Comparison of ENCODE assay signal across 8 mouse cellular contexts in the genomic region with DNA sequence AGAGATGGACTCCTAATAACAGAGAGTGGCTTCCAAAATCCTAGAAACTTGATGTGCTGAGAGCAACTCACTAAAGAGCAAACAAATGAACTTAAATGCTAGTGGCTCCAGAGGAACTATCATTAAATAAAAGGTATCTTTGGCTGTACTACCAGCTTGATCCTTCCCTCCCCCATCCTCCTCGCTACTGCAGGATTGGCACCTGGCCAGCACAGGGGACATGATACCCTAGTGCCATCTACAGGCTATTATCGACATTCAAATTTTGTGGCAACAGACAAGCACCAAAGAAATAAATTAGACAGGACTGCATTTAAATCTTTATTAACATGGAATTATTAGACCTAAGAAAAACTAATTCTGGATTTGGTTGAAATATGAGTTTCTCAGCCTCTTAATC. TPM values are rescaled to one million over a fixed set of nuclear protein-coding genes. Genes with fewer than 3 reads are reported as not detected.
DNase-seq lines count a peak whose midpoint lies in the region; ATAC-seq lines count a peak whose summit lies in the region.

No protein-coding gene starts in this region.

- no peaks in the 10 kb centered on the region for H3K27me3 ChIP-seq in intestine, embryonic 14.5 days (replicated peaks; ENCODE audit: control insufficient read depth, insufficient read depth, low read length)
- H3K27me3 ChIP-seq in intestine, embryonic 16.5 days (replicated peaks; ENCODE audit: control insufficient read depth, insufficient read depth, low read length), result no peaks in the 10 kb centered on the region
- H3K27me3 ChIP-seq in hindbrain, embryonic 15.5 days, result no peaks in the 10 kb centered on the region

- no peaks in the 10 kb centered on the region for H3K36me3 ChIP-seq in intestine, embryonic 14.5 days (ENCODE audit: control insufficient read depth, insufficient read depth, low read length)
- no peaks in the 10 kb centered on the region for H3K36me3 ChIP-seq in intestine, embryonic 16.5 days (ENCODE audit: control insufficient read depth, insufficient read depth, low read length)
- H3K36me3 ChIP-seq in hindbrain, embryonic 15.5 days, result no peaks in the 10 kb centered on the region

- peak; percentile 76 for DNase-seq in intestine, embryonic 14.5 days (ENCODE audit: low spot score)
- peak; percentile 94 for DNase-seq in cerebellum, adult 9-10 months
- peak; percentile 83 to 88 for DNase-seq in left cerebral cortex, postnatal 25 days (ENCODE audit: low spot score in 2 of 2)
- peak; percentile 37 for DNase-seq in neural tube, embryonic 10.5 days (ENCODE audit: extremely low spot score, low spot score)

- H3K9me3 ChIP-seq in intestine, embryonic 14.5 days (ENCODE audit: control insufficient read depth, low read length), result no peaks in the 10 kb centered on the region
- H3K9me3 ChIP-seq in intestine, embryonic 16.5 days (ENCODE audit: control insufficient read depth, low read length), result no peaks in the 10 kb centered on the region
- no peaks in the 10 kb centered on the region for H3K9me3 ChIP-seq in hindbrain, embryonic 15.5 days

- intact Hi-C loops in left cerebral cortex, postnatal 25 days (cut with DNase I), result loop anchor here (5.0 to 10.0 kb wide), 3 partner anchors 342 to 820 kb away; no protein-coding TSS in a partner anchor

- H3K4me3 ChIP-seq in intestine, embryonic 14.5 days (ENCODE audit: low read depth, low read length), result no peak overlapping the region
- no peak overlapping the region for H3K4me3 ChIP-seq in intestine, embryonic 16.5 days (ENCODE audit: low read length)
- H3K4me3 ChIP-seq in hindbrain, embryonic 15.5 days, result peak overlapping the region; percentile 35

- WGBS in intestine, embryonic 14.5 days, result 3% methylated on average over 2 of the region's 2 CpGs
- 7% methylated on average over 2 of the region's 2 CpGs for WGBS in intestine, embryonic 16.5 days
- WGBS in hindbrain, embryonic 15.5 days, result 1% methylated on average over 2 of the region's 2 CpGs

- no peaks in the 10 kb centered on the region; the same call in 1 of the 2 replicates for H3K4me1 ChIP-seq in intestine, embryonic 14.5 days (replicated peaks; ENCODE audit: control insufficient read depth, insufficient read depth, low read length)
- H3K4me1 ChIP-seq in intestine, embryonic 16.5 days (ENCODE audit: control insufficient read depth, insufficient read depth, low read length), result no peaks in the 10 kb centered on the region
- peaks cover 45% of the 10 kb centered on the region for H3K4me1 ChIP-seq in hindbrain, embryonic 15.5 days (replicated peaks)

- no peak overlapping the region for H3K27ac ChIP-seq in intestine, embryonic 14.5 days (ENCODE audit: low read depth)
- H3K27ac ChIP-seq in intestine, embryonic 16.5 days (ENCODE audit: low read length), result no peak overlapping the region
- H3K27ac ChIP-seq in hindbrain, embryonic 15.5 days (replicated peaks), result no peak overlapping the region

- no peak overlapping the region for H3K4me2 ChIP-seq in intestine, embryonic 14.5 days (ENCODE audit: low read length)
- no peak overlapping the region for H3K4me2 ChIP-seq in intestine, embryonic 16.5 days (ENCODE audit: low read depth, low read length)
- H3K4me2 ChIP-seq in hindbrain, embryonic 15.5 days, result peak overlapping the region; percentile 52

- H3K9ac ChIP-seq in intestine, embryonic 14.5 days (ENCODE audit: low read length), result no peak overlapping the region
- no peak overlapping the region for H3K9ac ChIP-seq in intestine, embryonic 16.5 days (ENCODE audit: low read depth, low read length)
- no peak overlapping the region for H3K9ac ChIP-seq in hindbrain, embryonic 15.5 days

- ATAC-seq in intestine, embryonic 14.5 days (replicated peaks; ENCODE audit: low FRiP score, low TSS enrichment, low read depth), result no peak; the same call in 1 of the 2 replicates
- no peak for ATAC-seq in intestine, embryonic 16.5 days
- 0 out of 2 replicates have a peak, but pooled peaks have one; percentile 14 for ATAC-seq in frontal cortex, adult (ENCODE audit: low TSS enrichment)
- ATAC-seq in hindbrain, embryonic 15.5 days (ENCODE audit: low FRiP score, low read depth), result peak; percentile 56; the same call in 1 of the 2 replicates
- ATAC-seq in monocyte, adult 5-6 weeks (replicated peaks; ENCODE audit: insufficient number of reproducible peaks, low FRiP score, low TSS enrichment, poor library complexity, severe bottlenecking), result no peak

RNA-seq across cellular contexts. Expression of a gene that starts 6.0 kb away (rescaled TPM):
- polyA plus RNA-seq in intestine, embryonic 14.5 days (2014; fragmentation: Nextera tagmentation; extraction: Ambion mirVana), result 23.1 and 23.3 TPM in 2 replicates
- polyA plus RNA-seq in intestine, embryonic 16.5 days (2015; fragmentation: Nextera tagmentation; extraction: Ambion mirVana), result 13.6 and 14.6 TPM in 2 replicates
- polyA plus RNA-seq in hindbrain, embryonic 15.5 days (2015; fragmentation: Nextera tagmentation; extraction: Ambion mirVana), result 171 and 182 TPM in 2 replicates
- total RNA-seq in left cerebral cortex, postnatal 25 days (2021), result 100 to 1,000 TPM; 184 to 204 TPM
- not detected in 3 replicates for total RNA-seq in monocyte, adult 5-6 weeks (2017)

Comparison
In these comparisons a context has a peak if more than half of its experiments do, and no peak if none do; other contexts are left out.
1. ATAC-seq: peak in frontal cortex, adult (single experiment) and hindbrain, embryonic 15.5 days (single experiment); none in intestine, embryonic 14.5 days (single experiment), intestine, embryonic 16.5 days (single experiment) and monocyte, adult 5-6 weeks (single experiment).
2. DNase-seq: peak in every context shown above with its lines; median percentile 94 in cerebellum, adult 9-10 months; 86 in left cerebral cortex, postnatal 25 days; 76 in intestine, embryonic 14.5 days; 37 in neural tube, embryonic 10.5 days.